Mouse (Mus musculus): ENCODE measurements around the gene Traf3ip2.

Gene Traf3ip2

DNA sequence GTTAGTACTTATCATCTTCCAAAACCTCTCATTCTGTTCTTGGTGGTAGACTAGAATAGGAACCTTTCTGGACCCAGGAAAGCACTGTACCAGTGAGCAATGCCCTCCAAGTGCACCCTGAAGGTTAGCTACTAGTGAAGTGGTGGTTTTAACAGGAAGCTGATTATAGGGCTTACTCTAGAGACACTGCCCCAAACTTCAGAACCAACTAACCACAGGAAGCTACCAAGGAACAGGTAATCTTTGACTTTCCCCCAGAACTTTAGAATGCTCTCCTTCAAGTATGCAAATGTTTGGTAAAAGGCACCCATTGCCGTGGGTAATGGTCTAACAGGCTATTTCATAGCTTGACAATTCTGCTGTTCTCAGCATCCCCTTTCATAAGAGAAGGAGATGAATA lies 12.6 kb upstream of the Traf3ip2 start:
- DNase-seq (ENCODE audit: low spot score), result peak; percentile 50

DNA sequence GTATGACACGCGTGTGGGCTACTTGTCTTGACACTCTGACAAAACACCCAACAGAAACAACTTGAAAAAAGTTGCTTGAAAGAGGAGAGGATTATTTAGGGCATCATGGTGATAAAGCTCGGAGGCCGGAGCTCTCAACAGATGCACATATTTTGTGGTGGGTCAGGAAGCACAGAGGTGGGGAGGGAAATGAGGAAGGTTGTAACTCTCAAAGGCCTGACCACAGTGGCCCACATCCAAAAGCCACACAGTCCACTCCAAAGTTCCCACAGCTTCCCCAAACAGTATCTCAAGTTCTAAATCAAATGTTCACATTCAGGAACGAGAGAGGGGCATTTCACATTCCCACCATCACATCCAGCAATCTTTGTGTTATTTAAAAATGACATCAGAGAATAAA lies 11.7 kb upstream of the Traf3ip2 start:
- no peak for DNase-seq (ENCODE audit: low spot score)

DNA sequence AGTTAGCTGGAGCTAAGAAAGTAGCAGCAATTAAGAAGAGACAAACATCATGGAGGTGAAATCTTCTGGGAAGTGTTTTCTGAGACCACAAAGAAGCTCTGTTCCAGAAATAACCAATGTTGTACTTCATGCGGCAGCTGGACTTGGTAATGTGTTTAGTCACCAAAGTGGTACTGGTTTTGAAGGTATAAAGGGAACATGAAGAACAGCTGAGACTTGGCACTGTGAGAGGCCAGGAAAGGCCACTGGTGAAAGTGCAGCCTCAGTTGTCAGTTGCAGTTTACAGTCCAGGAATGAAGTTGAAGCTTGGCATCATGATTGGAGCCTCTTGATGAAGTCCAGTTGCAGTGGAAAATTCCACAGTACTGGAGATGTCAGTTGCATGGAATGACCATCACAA lies 6.3 kb upstream of the Traf3ip2 start:
- DNase-seq (ENCODE audit: low spot score), result no peak

DNA sequence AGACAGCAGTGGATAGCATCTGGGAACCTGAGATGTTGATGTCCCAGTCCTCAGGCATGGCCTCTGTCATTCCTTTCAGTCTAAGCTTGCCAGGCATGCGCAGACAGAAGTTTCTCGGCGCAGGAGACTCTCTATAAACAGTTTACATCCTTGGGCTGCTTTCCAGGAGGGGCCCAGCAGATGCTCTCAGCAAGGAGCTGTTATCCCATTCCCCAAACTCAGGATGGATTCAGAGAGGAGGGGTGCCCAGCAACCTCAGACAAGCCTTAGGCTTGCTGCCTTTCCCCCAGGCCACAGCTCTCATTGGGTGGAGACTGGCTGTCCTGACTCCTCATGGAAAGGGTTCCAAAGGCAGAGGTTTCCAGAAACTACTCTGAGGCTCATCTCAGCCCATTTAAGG lies 1.5 kb upstream of the Traf3ip2 start:
- no peak for DNase-seq (ENCODE audit: low spot score)

DNA sequence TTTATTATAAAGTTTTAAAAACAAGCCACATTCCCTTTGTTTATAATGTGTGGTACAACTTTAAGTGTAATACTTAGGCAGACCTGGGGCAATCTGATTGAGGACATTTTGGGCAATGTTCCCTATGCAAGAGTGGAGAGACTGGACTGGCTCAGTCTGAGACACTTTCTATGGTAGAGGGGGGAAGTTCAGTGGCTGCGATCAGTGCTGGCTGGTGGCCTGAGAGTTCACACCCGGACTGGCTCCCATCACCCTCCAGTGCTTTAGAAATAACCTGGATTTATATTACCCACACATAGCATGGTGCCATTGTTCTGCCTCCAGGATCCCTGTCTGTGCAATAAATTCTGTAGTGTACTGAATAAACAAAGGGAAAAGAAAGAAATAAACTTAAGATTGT lies 603 bp upstream of the Traf3ip2 start:
- no peak for DNase-seq (ENCODE audit: low spot score)

DNA sequence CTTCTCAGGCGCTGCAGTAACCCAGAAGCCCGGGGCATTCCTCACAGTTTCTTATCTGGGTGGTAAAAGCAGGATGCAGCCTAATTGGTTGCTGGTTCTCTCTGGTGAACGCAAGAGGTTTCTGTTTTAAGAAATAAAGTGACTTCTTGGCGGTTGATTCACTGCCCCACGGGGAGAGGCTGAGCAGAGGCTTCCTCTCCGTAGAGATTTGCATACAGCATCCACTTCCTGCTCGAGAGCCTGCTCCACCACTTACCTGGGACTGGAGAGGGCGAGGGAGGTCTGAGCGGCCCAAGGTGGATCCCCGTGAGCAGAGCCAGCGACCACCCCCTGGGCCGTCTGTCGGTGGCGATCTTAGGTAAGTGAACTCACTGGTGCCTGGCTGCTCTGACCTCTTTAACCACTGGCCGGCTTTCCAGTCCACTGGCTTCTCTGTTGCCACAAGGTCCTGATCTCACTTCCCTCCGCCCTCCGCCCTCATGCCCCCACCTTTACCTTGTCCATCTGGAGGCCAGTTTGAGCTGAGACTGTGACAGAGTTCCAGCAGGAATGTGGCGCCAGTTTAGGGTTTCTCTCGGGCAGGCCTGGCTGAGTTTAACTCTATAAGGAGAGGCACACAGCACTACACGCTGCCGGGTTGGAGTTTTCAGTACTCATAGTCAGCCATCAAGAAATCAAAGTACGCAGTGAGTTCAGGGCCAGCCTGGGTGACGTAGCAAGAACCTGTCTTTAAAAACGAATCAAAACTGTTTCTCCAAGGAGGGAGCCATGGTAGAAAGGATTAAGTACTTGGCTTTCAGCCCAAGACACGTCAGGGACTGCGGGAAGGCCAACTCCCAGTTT lies 476 bp downstream of the Traf3ip2 start:
- DNase-seq (ENCODE audit: low spot score), result peak; percentile 83

DNA sequence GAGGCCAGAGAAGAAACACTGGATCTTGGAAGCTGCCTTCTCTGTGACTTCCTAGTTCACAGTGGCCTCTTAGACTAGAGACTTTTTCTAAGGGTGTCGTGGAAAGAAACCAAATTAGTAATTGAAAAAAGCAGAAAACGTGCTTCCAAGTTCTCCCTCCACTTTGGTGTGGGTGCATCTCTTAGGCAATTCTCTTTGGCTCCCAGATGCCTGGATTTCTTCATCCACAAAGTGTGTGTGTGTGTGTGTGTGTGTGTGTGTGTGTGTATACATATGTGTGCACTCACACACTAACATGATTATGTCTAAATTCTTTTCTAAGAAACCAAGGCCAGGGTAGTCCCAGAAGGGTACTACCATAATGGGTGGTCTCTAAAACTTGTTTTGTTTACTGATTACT lies 1.2 kb downstream of the Traf3ip2 start:
- DNase-seq (ENCODE audit: low spot score), result no peak

DNA sequence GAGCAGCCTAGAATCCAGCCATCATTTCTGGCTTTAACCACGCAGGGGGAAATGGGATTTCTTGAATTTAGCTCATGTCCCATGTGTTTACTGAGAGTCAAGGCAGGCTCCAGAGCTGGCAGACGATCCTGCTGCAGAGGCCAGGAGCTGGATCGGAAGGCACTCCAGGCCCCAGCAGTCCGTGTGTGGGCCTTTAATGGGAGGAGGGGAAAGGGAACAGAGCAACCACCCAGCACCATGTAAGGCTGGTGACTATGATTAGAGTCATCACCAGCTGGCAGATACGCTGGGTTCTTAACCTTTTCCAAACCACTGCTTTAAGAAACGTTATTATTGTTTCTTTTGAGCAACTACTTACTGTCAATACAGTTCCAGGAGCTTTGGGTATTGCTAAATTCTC lies 1.9 kb downstream of the Traf3ip2 start:
- no peak for DNase-seq (ENCODE audit: low spot score)

DNA sequence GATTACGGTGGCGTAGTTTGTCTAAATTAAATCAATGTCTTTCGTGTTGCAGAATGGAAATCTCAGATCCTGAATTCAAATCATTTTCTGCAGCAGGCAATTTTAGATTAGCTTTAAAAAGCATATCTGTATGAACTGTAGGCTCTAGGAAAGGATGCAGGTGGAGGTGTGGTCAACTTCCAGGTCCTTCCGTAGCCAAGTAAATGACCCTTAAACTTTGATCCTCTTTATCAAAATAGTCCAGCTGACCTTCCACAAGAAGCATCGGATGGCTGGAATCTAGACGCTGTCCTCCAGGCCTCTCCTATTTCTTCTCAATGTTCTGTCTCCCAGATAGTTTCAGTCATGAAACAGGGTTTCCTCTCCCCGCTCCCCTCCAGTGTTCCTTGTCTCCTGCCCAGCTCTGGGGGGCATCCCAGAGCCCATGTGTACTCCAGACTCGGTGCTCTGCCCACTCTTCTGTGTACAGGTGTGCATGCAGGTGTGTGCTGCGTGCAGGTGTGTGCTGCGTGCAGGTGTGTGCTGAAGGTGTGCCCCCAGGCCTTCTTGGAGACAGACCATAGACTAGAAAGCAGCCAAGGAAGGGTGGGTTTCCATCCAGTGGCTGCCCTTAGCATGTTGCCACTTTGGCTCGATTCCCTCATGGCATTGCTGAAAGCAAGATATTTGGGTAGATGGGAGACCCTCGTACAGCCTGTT lies 2.9 kb downstream of the Traf3ip2 start:
- DNase-seq (ENCODE audit: low spot score), result no peak

DNA sequence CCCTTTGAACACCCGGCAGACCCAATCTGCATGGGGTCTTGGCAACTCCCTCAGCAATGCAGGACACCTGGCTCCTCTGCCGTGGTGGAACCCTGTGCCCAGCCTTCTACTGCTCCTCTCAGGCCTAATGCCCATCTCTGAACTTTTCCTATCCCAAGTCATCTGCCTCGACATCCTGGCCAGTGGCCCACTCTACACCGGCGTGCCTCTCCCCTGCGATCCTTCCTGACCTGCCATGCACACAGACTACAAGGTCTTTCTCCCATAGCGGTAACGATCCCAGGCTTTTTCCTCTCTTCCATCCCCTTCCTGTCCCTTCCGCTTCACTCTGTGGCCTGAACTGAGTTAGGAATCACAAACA lies 3.5 kb downstream of the Traf3ip2 start:
- DNase-seq (ENCODE audit: low spot score), result no peak

DNA sequence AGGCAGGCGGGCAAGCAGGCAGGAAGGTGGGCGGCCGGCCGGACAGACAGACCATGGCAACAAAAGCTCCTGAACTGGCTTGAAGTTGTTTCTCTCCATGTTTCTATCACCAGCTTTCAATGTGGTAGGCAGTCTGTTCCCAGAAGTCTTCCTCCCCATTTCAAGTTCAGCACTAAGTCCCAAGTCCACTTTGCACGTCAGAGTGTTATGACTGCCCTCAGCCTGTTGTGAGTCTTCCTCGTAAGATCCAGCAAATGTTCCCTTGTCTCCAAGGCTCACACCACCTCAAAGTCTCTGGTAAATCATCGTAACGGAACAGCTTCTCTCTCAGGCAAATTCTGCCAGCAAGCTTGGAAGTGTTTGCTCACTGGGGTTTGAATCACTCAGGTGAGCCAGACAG lies 3.9 kb downstream of the Traf3ip2 start:
- DNase-seq (ENCODE audit: low spot score), result no peak

DNA sequence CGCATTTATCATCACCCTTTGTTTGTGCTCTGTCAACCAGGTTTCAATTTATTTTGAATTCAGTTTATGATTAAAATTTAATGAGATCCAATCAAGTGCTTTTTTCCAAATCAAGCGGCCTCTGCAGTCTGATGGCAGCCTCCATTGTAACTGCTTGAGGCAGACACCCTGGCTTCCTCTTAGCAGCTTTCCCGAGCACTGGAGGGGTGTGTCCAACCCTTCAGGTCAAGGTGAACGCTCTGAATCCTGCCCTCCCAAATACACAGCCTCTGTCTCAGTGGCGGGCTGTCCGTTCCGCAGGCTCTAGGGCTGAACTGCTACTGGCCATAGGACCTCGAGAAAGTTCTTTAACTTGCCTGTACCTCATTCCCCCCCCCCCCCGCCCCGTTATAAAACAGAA lies 5.7 kb downstream of the Traf3ip2 start:
- DNase-seq (ENCODE audit: low spot score), result no peak

DNA sequence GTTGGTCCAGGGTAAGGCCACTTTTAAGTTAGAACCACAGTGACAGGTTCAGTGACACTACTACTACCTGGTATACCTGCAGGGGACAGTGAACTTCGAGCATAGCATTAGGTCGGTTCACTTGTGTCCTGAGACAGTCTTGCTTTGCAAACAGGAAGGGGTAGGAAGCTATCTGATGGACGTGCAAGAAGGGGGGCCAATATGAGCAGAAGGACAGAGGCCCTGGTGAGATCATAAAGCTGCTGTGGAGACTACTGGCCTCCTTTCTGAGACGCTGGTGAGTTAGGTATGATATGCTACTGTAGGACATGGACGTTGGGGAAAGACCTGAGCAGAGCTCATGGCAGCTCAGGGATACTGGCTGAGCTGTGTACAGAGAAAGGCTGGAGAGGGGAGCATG lies 7.9 kb downstream of the Traf3ip2 start:
- DNase-seq (ENCODE audit: low spot score), result no peak

DNA sequence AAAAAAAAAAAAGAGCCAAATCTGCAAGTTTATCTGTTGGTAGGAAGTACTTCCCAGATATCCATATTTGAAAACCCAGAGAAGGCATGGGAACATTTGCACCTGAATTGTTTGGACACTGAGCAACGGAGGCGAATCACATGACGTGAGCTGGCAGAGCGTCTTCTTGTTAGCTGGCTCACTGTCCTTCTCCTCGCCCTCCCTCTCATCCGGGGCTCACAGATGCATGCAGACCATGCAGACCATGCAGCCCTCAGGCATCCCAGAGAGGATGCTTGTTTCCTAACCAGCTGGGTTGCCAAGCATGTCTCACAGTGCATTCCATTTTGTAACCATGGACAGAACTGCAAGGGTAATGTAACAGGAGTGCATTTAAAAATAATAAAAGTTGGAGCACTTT lies 11.1 kb downstream of the Traf3ip2 start:
- DNase-seq (ENCODE audit: low spot score), result no peak

DNA sequence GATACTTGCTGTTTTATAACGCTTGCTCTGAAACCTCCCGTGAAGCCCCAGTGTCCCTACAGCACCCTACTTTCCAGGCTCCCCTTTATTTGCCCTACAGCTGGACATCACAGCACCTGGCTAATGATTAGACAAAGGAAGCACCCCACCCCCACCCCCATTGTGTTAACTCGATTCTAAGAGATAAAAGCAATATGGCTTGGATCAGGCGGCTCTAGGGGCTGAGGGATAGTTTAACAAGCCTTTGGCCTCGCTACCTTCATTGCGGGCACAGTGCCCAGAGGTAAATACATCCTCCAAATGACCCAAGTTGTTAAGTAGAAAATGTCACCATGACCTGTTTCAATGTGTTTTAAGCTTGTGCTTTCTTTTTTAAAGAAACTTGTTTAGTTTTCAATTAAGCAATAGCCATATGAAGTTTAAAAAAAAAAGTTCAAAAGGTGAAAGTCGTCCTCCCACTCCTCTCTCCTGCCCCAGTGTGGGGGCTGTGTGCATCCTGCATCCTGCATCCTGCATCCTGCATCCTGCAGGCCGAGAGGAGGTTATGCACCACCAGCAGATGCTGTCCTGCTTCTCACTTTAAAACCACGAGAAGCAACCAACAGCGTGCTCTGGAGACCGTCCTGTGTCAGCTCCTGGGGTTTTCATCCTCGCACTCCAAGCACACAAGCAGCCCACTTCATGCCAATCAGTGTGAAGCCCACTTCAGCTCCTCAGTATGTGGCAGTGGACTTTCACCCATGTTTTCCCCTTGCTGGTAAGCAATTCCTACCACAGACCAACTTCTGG lies 12.3 kb downstream of the Traf3ip2 start:
- DNase-seq (ENCODE audit: low spot score), result no peak

DNA sequence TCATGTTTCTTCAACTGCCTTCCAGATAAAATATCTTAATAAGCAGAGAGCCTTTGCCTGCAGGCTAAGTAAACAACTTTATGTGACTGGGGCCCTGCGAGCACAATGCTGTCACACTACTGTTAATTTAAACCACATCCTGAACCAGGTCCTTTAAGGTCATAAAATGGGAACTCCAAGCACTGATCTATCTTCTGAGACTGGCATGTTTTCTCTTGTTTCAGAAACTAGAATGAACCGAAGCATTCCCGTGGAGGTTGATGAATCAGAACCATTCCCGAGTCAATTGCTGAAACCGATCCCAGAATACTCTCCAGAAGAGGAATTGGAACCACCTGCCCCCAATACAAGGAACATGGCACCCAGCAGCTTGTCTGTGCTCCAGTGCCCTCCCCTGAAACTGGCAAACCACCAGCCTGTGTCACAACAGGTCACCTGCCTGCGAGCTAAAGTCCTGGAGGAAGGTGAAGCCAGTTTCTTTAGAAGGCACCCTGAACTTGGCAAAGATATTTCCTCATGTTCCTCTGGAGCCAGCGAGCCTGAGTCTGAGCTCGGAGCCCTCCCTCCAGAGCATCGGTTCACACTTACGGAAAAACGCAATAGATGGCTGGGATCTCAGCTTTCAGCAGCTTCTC lies 13.0 kb downstream of the Traf3ip2 start:
- DNase-seq (ENCODE audit: low spot score), result peak; percentile 62

DNA sequence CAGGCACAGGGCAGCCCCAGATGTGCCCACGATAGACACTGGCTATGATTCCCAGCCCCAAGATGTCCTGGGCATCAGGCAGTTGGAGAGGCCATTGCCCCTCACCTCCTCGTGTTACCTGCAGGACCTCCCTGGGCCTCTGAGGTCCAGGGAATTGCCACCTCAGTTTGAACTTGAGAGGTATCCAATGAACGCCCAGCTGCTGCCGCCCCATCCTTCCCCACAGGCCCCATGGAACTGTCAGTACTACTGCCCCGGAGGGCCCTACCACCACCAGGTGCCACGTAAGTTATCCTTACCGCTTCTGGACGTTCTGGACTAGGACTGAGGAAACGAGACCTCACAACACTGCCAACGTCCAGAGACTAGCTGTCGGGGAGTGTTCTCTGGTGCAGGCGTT lies 13.6 kb downstream of the Traf3ip2 start:
- no peak for DNase-seq (ENCODE audit: low spot score)

DNA sequence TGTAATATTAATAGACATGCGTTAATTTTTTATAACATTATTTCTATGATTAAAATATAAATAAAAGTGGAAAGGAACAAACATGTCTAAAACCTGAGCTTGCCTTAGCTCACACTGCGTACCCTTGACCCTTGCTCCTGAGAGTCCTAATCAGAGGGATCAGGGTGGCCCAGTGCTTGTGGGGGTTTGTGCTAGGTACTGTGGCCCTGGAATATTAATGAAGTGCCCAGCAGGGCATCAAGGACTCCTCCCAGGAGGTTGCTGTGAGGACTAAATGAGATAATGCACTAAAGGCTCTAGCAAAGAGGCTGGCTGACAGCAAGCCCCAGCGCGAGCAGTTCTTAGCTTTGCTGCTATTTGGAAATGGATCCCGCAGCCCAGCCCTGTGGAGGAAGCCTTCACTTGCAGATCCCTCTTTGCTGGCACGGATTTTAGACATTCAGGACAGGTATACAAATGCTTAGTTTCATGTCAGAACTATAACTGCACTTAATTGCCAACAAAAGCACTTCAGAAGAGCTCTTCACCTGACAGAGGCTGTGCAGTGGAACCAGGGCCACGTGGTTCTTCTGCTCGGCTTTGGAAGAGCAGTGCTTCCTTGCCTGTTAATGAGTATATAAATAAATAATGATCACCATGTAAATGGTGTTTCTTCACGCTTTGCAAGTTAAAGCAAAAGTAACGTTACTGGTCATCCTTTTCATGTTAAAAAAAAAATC lies 16.2 kb downstream of the Traf3ip2 start:
- no peak for DNase-seq (ENCODE audit: low spot score)

DNA sequence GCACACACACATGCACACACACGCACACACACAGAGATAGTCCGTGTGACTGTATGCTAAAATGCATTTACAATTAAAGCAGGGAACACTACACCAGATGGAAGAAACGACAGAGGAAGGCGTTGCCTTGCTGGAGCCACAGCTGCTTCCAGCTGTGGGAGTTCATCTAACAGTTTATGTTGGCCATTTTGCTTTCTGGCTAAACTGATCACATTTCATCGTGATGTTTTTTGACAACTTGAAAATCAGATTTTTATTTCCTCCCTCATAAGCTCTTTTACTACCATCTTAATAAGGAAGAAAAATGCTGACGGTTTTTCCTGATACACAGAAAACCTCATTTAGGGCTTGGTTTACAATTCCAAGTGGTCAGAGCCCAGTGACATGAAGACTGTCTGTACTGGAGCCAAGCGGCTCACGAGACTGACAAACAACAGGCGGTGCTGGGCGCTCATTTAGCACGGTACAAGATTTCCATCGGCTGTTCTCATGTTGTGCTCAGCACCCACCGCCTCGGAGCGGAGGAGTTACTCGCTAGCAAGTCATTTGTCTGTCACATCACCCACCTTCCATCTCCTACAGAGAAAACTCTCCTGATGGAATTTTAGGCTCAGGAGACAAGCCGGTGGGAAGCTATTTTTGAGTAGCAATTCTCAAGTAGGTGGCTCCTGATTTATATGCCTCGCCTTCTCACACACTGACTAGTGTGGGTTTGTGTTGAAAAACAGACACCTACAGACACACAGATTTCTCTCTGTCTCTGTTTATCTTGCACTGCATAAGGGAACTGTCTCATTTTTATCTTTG lies 17.2 kb downstream of the Traf3ip2 start:
- DNase-seq (ENCODE audit: low spot score), result no peak

DNA sequence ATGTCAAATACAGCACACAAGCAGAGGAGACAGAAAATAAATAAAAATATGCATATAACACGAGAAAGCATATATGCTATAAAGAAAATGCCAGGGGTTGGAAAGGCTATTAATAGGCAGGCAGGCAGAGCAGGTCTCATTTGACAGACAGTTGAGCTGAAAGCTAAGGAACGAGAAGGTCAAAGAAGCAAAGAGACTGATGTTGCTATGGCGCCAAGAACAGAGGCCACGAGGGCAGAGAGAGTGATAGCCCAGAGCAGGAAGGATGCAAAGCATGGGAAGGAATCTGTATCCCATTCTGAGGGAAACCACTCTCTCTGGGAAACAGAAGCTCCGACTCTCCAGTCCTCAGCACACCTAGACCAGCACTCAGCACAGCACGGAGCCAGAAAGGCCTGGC lies 18.1 kb downstream of the Traf3ip2 start:
- DNase-seq (ENCODE audit: low spot score), result no peak

DNA sequence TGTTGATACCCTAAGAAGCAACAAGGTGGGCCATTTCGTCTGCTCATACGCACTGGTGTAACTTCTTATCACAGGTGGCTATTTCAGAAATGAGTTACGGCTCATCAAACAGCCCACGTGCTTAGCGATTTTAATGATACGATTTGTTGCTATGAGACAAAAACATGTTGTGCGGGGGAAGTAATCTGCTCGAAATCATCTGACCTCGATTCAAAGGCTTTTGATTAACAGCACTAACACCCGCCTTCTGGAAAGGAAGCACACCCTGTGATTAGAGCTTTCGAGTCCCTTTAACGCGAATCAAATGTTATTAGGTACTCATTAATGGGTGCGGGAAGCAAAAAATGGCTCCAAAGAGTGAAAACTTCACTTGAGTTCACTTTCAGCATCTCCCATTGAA lies 18.9 kb downstream of the Traf3ip2 start:
- no peak for DNase-seq (ENCODE audit: low spot score)
